Mouse (Mus musculus) heart, postnatal 0 days (tissue): ENCODE measurements around the gene Igsf21.

Source experiments
- CTCF ChIP-seq: IDR thresholded peaks from 2 replicates; pipeline ENCODE4 v1.5.1; 2016; ENCODE audit warnings: antibody characterized with exemption, control low read depth, low read depth
- EP300 ChIP-seq: IDR thresholded peaks from 2 replicates; pipeline ENCODE4 v1.6.1; 2016; ENCODE audit warnings: antibody characterized with exemption, low read depth

DNA sequence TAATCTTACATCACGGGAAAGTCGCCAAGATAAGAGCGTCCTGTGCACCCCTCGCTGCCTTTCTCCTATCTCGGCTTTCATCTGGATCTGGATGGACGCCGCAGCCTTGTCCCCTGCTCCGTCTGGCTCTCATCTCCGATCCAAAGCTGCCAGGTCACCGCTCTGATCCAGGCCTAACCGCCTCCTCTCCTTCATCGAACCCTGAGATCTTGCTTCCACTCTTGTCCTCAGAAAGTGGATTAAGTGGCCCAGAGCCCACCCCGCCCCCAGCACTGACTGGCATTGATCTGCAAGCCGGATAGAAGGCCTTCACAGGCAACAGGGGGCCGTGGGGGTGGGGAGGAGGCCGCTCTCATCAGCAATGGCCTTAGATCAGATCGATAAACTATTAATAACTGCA, 175.5 kb downstream of the Igsf21 start:
- TF ChIP-seq CTCF (no peak), EP300 (no peak)
